Mouse (Mus musculus) left cerebral cortex, adult 2 months (tissue): ENCODE measurements at regions not wholly inside any gene's neighbourhood (a gene's known extent, or its start where the extent isn't known, plus 50 kb on each side); places are given as distances from the start of the nearest gene placed in this dataset.
A peak's percentile ranks its signal among the peaks of the same experiment; 100 is the strongest.

Source experiments
- DNase-seq, 2 experiments: peaks; one replicate each; pipeline ENCODE4 v3.0.0; 2021 to 2022; ENCODE audit warnings: low spot score in 2 of 2, mixed read lengths in 1 of 2; ENCODE audit errors: extremely low spot score in 1 of 2
- H3K27ac ChIP-seq: fragments of 200-600 bp; 2 replicates; pipeline ENCODE4 v1.8.1; 2022
- H3K4me3 ChIP-seq: fragments of 200-600 bp; 2 replicates; pipeline ENCODE4 v1.8.1; 2022
- CTCF ChIP-seq: fragments of 200-600 bp; IDR thresholded peaks from 2 replicates; pipeline ENCODE4 v1.8.1; 2022; ENCODE audit warnings: antibody characterized with exemption, mild to moderate bottlenecking, moderate library complexity
- intact Hi-C: fragments of 180-260 bp; cut with DNase I; formaldehyde crosslinking; loops from one replicate; pipeline ENCODE4 v1.15.1; 2025

GRCm38 (mm10) chr13:44231403-44231802 is 446.8 kb downstream of the Cd83 start:
- H3K27ac ChIP-seq = peak overlapping the region; percentile 74
- H3K4me3 ChIP-seq = no peak overlapping the region
- intact Hi-C loops = loop anchor here (5.0 to 10.0 kb wide), 2 partner anchors 367 to 501 kb away; no protein-coding TSS in a partner anchor
- no peak for TF ChIP-seq CTCF
- no peak for DNase-seq

GRCm38 (mm10) chr13:44231868-44232715 is 447.5 kb downstream of the Cd83 start:
- peak overlapping the region; percentile 78 for H3K27ac ChIP-seq
- intact Hi-C loops = loop anchor here (2.0 to 10.0 kb wide), 3 partner anchors 159 to 500 kb away; no protein-coding TSS in a partner anchor
- TF ChIP-seq CTCF = no peak
- peak; percentile 78 to 81 for DNase-seq
- no peak overlapping the region for H3K4me3 ChIP-seq

- peak overlapping the region; percentile 78 for H3K27ac ChIP-seq
- intact Hi-C loops = loop anchor here (2.0 to 10.0 kb wide), 3 partner anchors 160 to 500 kb away; no protein-coding TSS in a partner anchor
Observed at GRCm38 (mm10) chr13:44232716-44233051, 448.1 kb downstream of the Cd83 start.

GRCm38 (mm10) chr13:44234241-44234640 is 449.7 kb downstream of the Cd83 start:
- intact Hi-C loops = loop anchor here (5.0 to 10.0 kb wide), 2 partner anchors 369 to 498 kb away; no protein-coding TSS in a partner anchor
- Histone ChIP-seq H3K27ac (no peak overlapping the region; the same call in 1 of the 2 replicates), H3K4me3 (no peak overlapping the region)
- no peak for TF ChIP-seq CTCF
- no peak for DNase-seq

More at GRCm38 (mm10) chr13:44232716-44233051, 448.1 kb downstream of the Cd83 start:
- no peak for DNase-seq
- no peak overlapping the region for H3K4me3 ChIP-seq
- no peak for TF ChIP-seq CTCF

- no peak overlapping the region for H3K4me3 ChIP-seq
- intact Hi-C loops = loop anchor here (1.0 to 10.0 kb wide), 3 partner anchors 47 to 370 kb away; no protein-coding TSS in a partner anchor
- peak overlapping the region; percentile 73 for H3K27ac ChIP-seq
- DNase-seq = no peak
- no peak for TF ChIP-seq CTCF
Observed at GRCm38 (mm10) chr13:44235236-44235635, 450.7 kb downstream of the Cd83 start.

- intact Hi-C loops = loop anchor here (1.0 to 10.0 kb wide), 3 partner anchors 46 to 371 kb away; no protein-coding TSS in a partner anchor
- no peak for DNase-seq
- Histone ChIP-seq H3K27ac (no peak overlapping the region), H3K4me3 (no peak overlapping the region)
- TF ChIP-seq CTCF = no peak
Observed at GRCm38 (mm10) chr13:44235941-44236340, 451.4 kb downstream of the Cd83 start.

- Histone ChIP-seq H3K4me3 (no peak overlapping the region), H3K27ac (no peak overlapping the region)
- TF ChIP-seq CTCF = no peak
- intact Hi-C loops = loop anchor here (10.0 kb wide), 1 partner anchor 374 kb away; no protein-coding TSS in a partner anchor
- peak in 1 of 2 experiments; percentile 58 for DNase-seq
Observed at GRCm38 (mm10) chr13:44238308-44238707, 453.7 kb downstream of the Cd83 start.

- Histone ChIP-seq H3K27ac (no peak overlapping the region), H3K4me3 (no peak overlapping the region)
- no peak for DNase-seq
- TF ChIP-seq CTCF = no peak
- intact Hi-C loops = no loop called here
Observed at GRCm38 (mm10) chr13:44243211-44243610, 458.6 kb downstream of the Cd83 start.

GRCm38 (mm10) chr13:44246714-44247251 is 462.2 kb downstream of the Cd83 start:
- intact Hi-C loops = no loop called here
- DNase-seq = no peak
- TF ChIP-seq CTCF = no peak
- no peak overlapping the region for H3K4me3 ChIP-seq
- no peak overlapping the region for H3K27ac ChIP-seq

- no peak for DNase-seq
- no peak for TF ChIP-seq CTCF
- no peak overlapping the region for H3K27ac ChIP-seq
Observed at GRCm38 (mm10) chr13:44247861-44248260, 463.3 kb downstream of the Cd83 start.

GRCm38 (mm10) chr13:44248401-44248800 is 463.8 kb downstream of the Cd83 start:
- Histone ChIP-seq H3K4me3 (no peak overlapping the region), H3K27ac (no peak overlapping the region)
- no peak for TF ChIP-seq CTCF
- intact Hi-C loops = no loop called here
- no peak for DNase-seq

More at GRCm38 (mm10) chr13:44247861-44248260, 463.3 kb downstream of the Cd83 start:
- intact Hi-C loops = no loop called here
- H3K4me3 ChIP-seq = no peak overlapping the region

GRCm38 (mm10) chr13:44249119-44249518 is 464.5 kb downstream of the Cd83 start:
- intact Hi-C loops = no loop called here
- no peak for DNase-seq
- TF ChIP-seq CTCF = no peak
- Histone ChIP-seq H3K27ac (no peak overlapping the region), H3K4me3 (no peak overlapping the region)
